Mouse (Mus musculus) bone marrow, adult 2 months (tissue): ENCODE data around the gene Lmna.

Experiments
- CTCF ChIP-seq: fragments of 200-500 bp; IDR thresholded peaks from 2 replicates; pipeline ENCODE4 v1.5.1; 2011; ENCODE audit warnings: low read length, control low read depth; ENCODE audit not compliant: control insufficient read depth, insufficient read depth
- POLR2A ChIP-seq: fragments of 200-500 bp; IDR thresholded peaks from 2 replicates; pipeline ENCODE4 v1.6.1; 2011; ENCODE audit warnings: low read depth, mild to moderate bottlenecking, control low read depth, low read length, borderline replicate concordance; ENCODE audit not compliant: control insufficient read depth

GRCm38 (mm10) chr3:88528646-88529045 lies 18.9 kb upstream of the Lmna start:
- no peak for TF ChIP-seq CTCF
- no peak for TF ChIP-seq POLR2A
